Mouse (Mus musculus): Measurements from ENCODE around the gene Nup107.

DNA sequence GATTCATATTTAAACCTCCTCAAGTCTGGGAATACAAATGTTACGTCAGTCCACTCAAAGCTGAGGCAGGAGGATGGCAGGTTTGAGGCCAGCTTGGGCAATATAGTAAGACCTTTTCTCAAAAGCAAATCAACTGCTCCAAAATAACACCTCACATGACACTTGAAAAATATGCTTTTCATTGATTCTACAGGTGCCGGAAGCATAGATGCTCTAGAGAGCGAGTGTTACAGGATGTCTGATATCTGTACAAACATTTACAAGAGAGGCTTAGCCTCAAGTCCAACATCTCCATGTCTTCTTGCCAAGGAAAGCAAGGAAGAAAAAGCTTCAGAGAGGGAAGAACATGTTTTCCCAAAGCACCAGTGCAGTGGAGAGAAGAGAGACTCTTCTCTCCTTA, 47.2 kb upstream of the Nup107 start:
- TF ChIP-seq POLR2A (IDR thresholded peaks at IDR 0.05; ENCODE audit: borderline replicate concordance, insufficient read depth, low read length) (no peak), CTCF (IDR thresholded peaks at IDR 0.05; ENCODE audit: borderline replicate concordance, insufficient read depth, low read depth, low read length) (no peak)

Measured in cerebellum, adult 2 months (tissue).